Comparison of ENCODE assay signal across 12 mouse cellular contexts in genomic region chr5:97330074-97330473, GRCm38 (mm10).
DNase-seq lines count a peak whose midpoint lies in the region; ATAC-seq and TF ChIP-seq lines count a peak whose summit lies in the region.
"Had no signal": no experiment of that assay in that cellular context is flagged by ENCODE, and none has a peak within 500 bp of the region (broad histone marks: within the 10 kb centered on the region; RNA-seq: fewer than 3 reads in every experiment).

No protein-coding gene starts in this region.

- no peaks in the 10 kb centered on the region for H3K9me3 ChIP-seq in heart, embryonic 10.5 days
- H3K9me3 ChIP-seq in midbrain, embryonic 14.5 days (ENCODE audit: control insufficient read depth, low read length), result no peaks in the 10 kb centered on the region
- H3K9me3 ChIP-seq in midbrain, embryonic 15.5 days, result no peaks in the 10 kb centered on the region
- no peaks in the 10 kb centered on the region for H3K9me3 ChIP-seq in stomach, embryonic 16.5 days (replicated peaks; ENCODE audit: control insufficient read depth, low read length)
- H3K9me3 ChIP-seq: hindbrain, embryonic 15.5 days; midbrain, embryonic 12.5 days had no signal

- no peaks in the 10 kb centered on the region for H3K27me3 ChIP-seq in heart, adult 2 months (ENCODE audit: control insufficient read depth, insufficient read depth, low read length)
- H3K27me3 ChIP-seq in heart, embryonic 10.5 days (ENCODE audit: insufficient read depth, poor library complexity, severe bottlenecking), result no peaks in the 10 kb centered on the region
- no peaks in the 10 kb centered on the region for H3K27me3 ChIP-seq in midbrain, embryonic 14.5 days (ENCODE audit: control insufficient read depth, insufficient read depth, low read length)
- no peaks in the 10 kb centered on the region for H3K27me3 ChIP-seq in midbrain, embryonic 15.5 days (replicated peaks)
- no peaks in the 10 kb centered on the region for H3K27me3 ChIP-seq in stomach, embryonic 16.5 days (ENCODE audit: control insufficient read depth, insufficient read depth, low read length)
- H3K27me3 ChIP-seq: hindbrain, embryonic 15.5 days; midbrain, embryonic 12.5 days had no signal

- no peaks in the 10 kb centered on the region for H3K36me3 ChIP-seq in heart, adult 2 months (ENCODE audit: control insufficient read depth, insufficient read depth, low read length)
- H3K36me3 ChIP-seq in heart, embryonic 10.5 days, result no peaks in the 10 kb centered on the region
- no peaks in the 10 kb centered on the region for H3K36me3 ChIP-seq in midbrain, embryonic 14.5 days (ENCODE audit: control insufficient read depth, insufficient read depth, low read length)
- no peaks in the 10 kb centered on the region for H3K36me3 ChIP-seq in midbrain, embryonic 15.5 days (replicated peaks)
- H3K36me3 ChIP-seq in stomach, embryonic 16.5 days (ENCODE audit: control insufficient read depth, insufficient read depth, low read length), result no peaks in the 10 kb centered on the region
- H3K36me3 ChIP-seq: hindbrain, embryonic 15.5 days; midbrain, embryonic 12.5 days had no signal

- peak; percentile 45 for TF ChIP-seq CTCF in heart, adult 2 months (IDR thresholded peaks at IDR 0.05)
- peak; percentile 25; the same call in 1 of the 2 replicates for TF ChIP-seq CTCF in lung, adult 2 months (IDR thresholded peaks at IDR 0.05; ENCODE audit: insufficient read depth, low read length)

- no peak overlapping the region for H3K4me3 ChIP-seq in heart, adult 2 months
- H3K4me3 ChIP-seq in heart, embryonic 10.5 days, result no peak overlapping the region
- no peak overlapping the region for H3K4me3 ChIP-seq in midbrain, embryonic 14.5 days (replicated peaks; ENCODE audit: low read depth, low read length)
- no peak overlapping the region for H3K4me3 ChIP-seq in midbrain, embryonic 15.5 days
- H3K4me3 ChIP-seq in lung, adult 2 months (replicated peaks; ENCODE audit: extremely low read depth, low read depth, low read length), result no peak overlapping the region
- H3K4me3 ChIP-seq in stomach, embryonic 16.5 days (replicated peaks; ENCODE audit: low read length), result no peak overlapping the region
- H3K4me3 ChIP-seq: erythroblast, embryonic 14.5 days; hindbrain, embryonic 15.5 days; midbrain, embryonic 12.5 days had no signal

- 27% methylated on average over 1 of the region's 1 CpGs for WGBS in heart, adult 2 months
- 27% methylated on average over 1 of the region's 1 CpGs for WGBS in heart, embryonic 10.5 days
- 57% methylated on average over 1 of the region's 1 CpGs for WGBS in midbrain, embryonic 14.5 days
- WGBS in midbrain, embryonic 15.5 days, result 65% methylated on average over 1 of the region's 1 CpGs
- 30% methylated on average over 1 of the region's 1 CpGs for WGBS in lung, adult 2 months
- WGBS in stomach, embryonic 16.5 days, result 24% methylated on average over 1 of the region's 1 CpGs

- no peak overlapping the region for H3K27ac ChIP-seq in heart, adult 2 months
- no peak overlapping the region for H3K27ac ChIP-seq in heart, embryonic 10.5 days
- H3K27ac ChIP-seq in midbrain, embryonic 14.5 days (replicated peaks; ENCODE audit: low read depth, low read length), result no peak overlapping the region
- H3K27ac ChIP-seq in midbrain, embryonic 15.5 days, result no peak overlapping the region
- H3K27ac ChIP-seq in stomach, embryonic 16.5 days (ENCODE audit: low read length), result no peak overlapping the region
- H3K27ac ChIP-seq: hindbrain, embryonic 15.5 days; midbrain, embryonic 12.5 days had no signal

- H3K79me2 ChIP-seq in heart, adult 2 months (replicated peaks; ENCODE audit: control insufficient read depth, insufficient read depth, low read length), result no peaks in the 10 kb centered on the region

- no peak overlapping the region for H3K9ac ChIP-seq in heart, adult 2 months (ENCODE audit: low read depth, low read length)
- H3K9ac ChIP-seq in midbrain, embryonic 14.5 days (replicated peaks; ENCODE audit: low read length), result no peak overlapping the region
- H3K9ac ChIP-seq in midbrain, embryonic 15.5 days, result no peak overlapping the region
- H3K9ac ChIP-seq in stomach, embryonic 16.5 days (ENCODE audit: low read length), result no peak overlapping the region
- H3K9ac ChIP-seq: hindbrain, embryonic 15.5 days; midbrain, embryonic 12.5 days had no signal

- no peak for TF ChIP-seq POLR2A in heart, adult 2 months (IDR thresholded peaks at IDR 0.05; ENCODE audit: insufficient read depth, low read depth, low read length)
- TF ChIP-seq POLR2A in lung, adult 2 months (IDR thresholded peaks at IDR 0.05; ENCODE audit: borderline replicate concordance, extremely low read depth, low read depth, low read length), result no peak

- no peak for TF ChIP-seq EP300 in heart, adult 2 months (IDR thresholded peaks at IDR 0.05; ENCODE audit: insufficient read depth, low read depth, low read length)

- DNase-seq in heart, adult 2 months, result no peak
- DNase-seq in heart, embryonic 10.5 days (ENCODE audit: low spot score), result no peak
- peak; percentile 16 for DNase-seq in midbrain, embryonic 14.5 days
- no peak for DNase-seq in lung, adult 2 months
- no peak for DNase-seq in right cerebral cortex, postnatal 10 days (ENCODE audit: low spot score in 2 of 2)
- no peak for DNase-seq in neural tube, embryonic 10.5 days (ENCODE audit: extremely low spot score, low spot score)
- DNase-seq: thymus, postnatal 14 days had no signal

- no peaks in the 10 kb centered on the region for H3K4me1 ChIP-seq in heart, adult 2 months (ENCODE audit: control insufficient read depth, insufficient read depth, low read length)
- no peaks in the 10 kb centered on the region; the same call in 1 of the 2 replicates for H3K4me1 ChIP-seq in heart, embryonic 10.5 days
- no peaks in the 10 kb centered on the region for H3K4me1 ChIP-seq in midbrain, embryonic 14.5 days (ENCODE audit: control insufficient read depth, insufficient read depth, low read length)
- no peaks in the 10 kb centered on the region for H3K4me1 ChIP-seq in midbrain, embryonic 15.5 days
- H3K4me1 ChIP-seq in lung, adult 2 months (ENCODE audit: control insufficient read depth, insufficient read depth, low read length), result no peaks in the 10 kb centered on the region
- no peaks in the 10 kb centered on the region for H3K4me1 ChIP-seq in stomach, embryonic 16.5 days (ENCODE audit: control insufficient read depth, insufficient read depth, low read length)
- H3K4me1 ChIP-seq: hindbrain, embryonic 15.5 days; midbrain, embryonic 12.5 days had no signal

- intact Hi-C loops in heart, adult 2 months (cut with DNase I), result loop anchor here (10.0 kb wide), 1 partner anchor 265 kb away; no protein-coding TSS in a partner anchor

- no peak overlapping the region for H3K4me2 ChIP-seq in midbrain, embryonic 14.5 days (ENCODE audit: low read length)
- H3K4me2 ChIP-seq in midbrain, embryonic 15.5 days, result no peak overlapping the region
- H3K4me2 ChIP-seq in stomach, embryonic 16.5 days (ENCODE audit: low read depth, low read length), result no peak overlapping the region
- H3K4me2 ChIP-seq: hindbrain, embryonic 15.5 days; midbrain, embryonic 12.5 days had no signal

- no peak for ATAC-seq in midbrain, embryonic 14.5 days (ENCODE audit: low FRiP score, low TSS enrichment)
- ATAC-seq in midbrain, embryonic 15.5 days (replicated peaks), result no peak
- peak; percentile 60; the same call in 1 of the 2 replicates for ATAC-seq in stomach, embryonic 16.5 days (ENCODE audit: insufficient read depth, low FRiP score)
